Mouse (Mus musculus): ENCODE data around the gene Slc16a12.

GRCm38 (mm10) chr19:34627496-34627895, 119.6 kb downstream of the Slc16a12 start:
- TF ChIP-seq CTCF (IDR thresholded peaks at IDR 0.05; ENCODE audit: control insufficient read depth, insufficient read depth, insufficient read length) (no peak), MAX (IDR thresholded peaks at IDR 0.05) (no peak), MYOD1 (IDR thresholded peaks at IDR 0.05; ENCODE audit: control insufficient read depth, insufficient read length, low read depth) (no peak), MYOG (IDR thresholded peaks at IDR 0.05; ENCODE audit: control insufficient read depth, extremely low read depth, insufficient read length) (no peak), FOSL1 (IDR thresholded peaks at IDR 0.05; ENCODE audit: insufficient read depth, low read length, poor library complexity, severe bottlenecking) (no peak)

Measured in C2C12 (cell line).